Mouse (Mus musculus) heart, postnatal 0 days (tissue): ENCODE data around the gene Daam1. TPM values are rescaled to one million over a fixed set of nuclear protein-coding genes. Genes with fewer than 3 reads are reported as not detected.

Source experiments
- ATAC-seq: fragments of 200-750 bp; cut with Nextera tagmentation; 2 replicates; pipeline ENCODE4 v1.8.0; 2017; ENCODE audit warnings: low read depth, moderate number of reproducible peaks, moderate library complexity; ENCODE audit not compliant: insufficient read depth
- DNase-seq: peaks from one replicate; pipeline ENCODE4 v3.0.0-alpha.2; 2016; ENCODE audit warnings: low spot score
- H3K27ac ChIP-seq: fragments of 300-500 bp; sonication (generic); 2 replicates; pipeline ENCODE4 v1.5.1; 2014; ENCODE audit warnings: low read depth, mild to moderate bottlenecking
- H3K27me3 ChIP-seq: fragments of 300-500 bp; sonication (generic); 2 replicates; pipeline ENCODE4 v1.6.1; 2014; ENCODE audit warnings: low read length, mixed read lengths; ENCODE audit not compliant: control insufficient read depth, insufficient read depth
- H3K36me3 ChIP-seq: fragments of 300-500 bp; sonication (generic); replicated peaks from 2 replicates; pipeline ENCODE4 v1.6.1; 2014; ENCODE audit warnings: low read length, mixed read lengths; ENCODE audit not compliant: control insufficient read depth, insufficient read depth
- H3K4me1 ChIP-seq: fragments of 300-500 bp; sonication (generic); 2 replicates; pipeline ENCODE4 v1.6.1; 2014; ENCODE audit warnings: antibody characterized with exemption; ENCODE audit not compliant: control insufficient read depth, insufficient read depth
- H3K4me2 ChIP-seq: fragments of 300-500 bp; sonication (generic); 2 replicates; pipeline ENCODE4 v1.6.1; 2014; ENCODE audit warnings: low read depth, mild to moderate bottlenecking, low read length, moderate library complexity
- H3K4me3 ChIP-seq: fragments of 300-500 bp; sonication (generic); 2 replicates; pipeline ENCODE4 v1.5.1; 2014; ENCODE audit warnings: low read depth, low read length
- H3K9ac ChIP-seq: fragments of 300-500 bp; sonication (generic); replicated peaks from 2 replicates; pipeline ENCODE4 v1.6.1; 2014; ENCODE audit warnings: low read depth, low read length, mixed read lengths
- H3K9me3 ChIP-seq: fragments of 300-500 bp; sonication (generic); replicated peaks from 2 replicates; pipeline ENCODE4 v1.6.1; 2016; ENCODE audit warnings: low read length; ENCODE audit not compliant: control insufficient read depth
- CTCF ChIP-seq: IDR thresholded peaks from 2 replicates; pipeline ENCODE4 v1.5.1; 2016; ENCODE audit warnings: antibody characterized with exemption, control low read depth, low read depth
- EP300 ChIP-seq: IDR thresholded peaks from 2 replicates; pipeline ENCODE4 v1.6.1; 2016; ENCODE audit warnings: antibody characterized with exemption, low read depth
- WGBS: fragments of 180-500 bp; shearing (Covaris S2); extraction: QIAGEN DNeasy Blood & Tissue Kit; methylation state at CpG from one replicate; pipeline ENCODE4 v1.1.7; 2014; 5-methylcytosine and 5-hydroxymethylcytosine counted together
- polyA plus RNA-seq: library from polyadenylated mRNA; unstranded; fragments of >200 nt; fragmentation: Nextera tagmentation; extraction: Ambion mirVana; gene quantifications from 2 replicates; pipeline ENCODE4 v1.2.1, GENCODE M21; 2015
- total RNA-seq: library from RNA; depleted of rRNA; stranded (reverse); fragments of >200 nt; gene quantifications from 2 replicates; pipeline ENCODE4 v1.2.3, GENCODE M21; 2014; ENCODE audit warnings: low replicate concordance

The Daam1 gene
- total and polyA plus RNA-seq, 2 experiments from 2014 or later: 12.8 to 33.8 TPM

DNA sequence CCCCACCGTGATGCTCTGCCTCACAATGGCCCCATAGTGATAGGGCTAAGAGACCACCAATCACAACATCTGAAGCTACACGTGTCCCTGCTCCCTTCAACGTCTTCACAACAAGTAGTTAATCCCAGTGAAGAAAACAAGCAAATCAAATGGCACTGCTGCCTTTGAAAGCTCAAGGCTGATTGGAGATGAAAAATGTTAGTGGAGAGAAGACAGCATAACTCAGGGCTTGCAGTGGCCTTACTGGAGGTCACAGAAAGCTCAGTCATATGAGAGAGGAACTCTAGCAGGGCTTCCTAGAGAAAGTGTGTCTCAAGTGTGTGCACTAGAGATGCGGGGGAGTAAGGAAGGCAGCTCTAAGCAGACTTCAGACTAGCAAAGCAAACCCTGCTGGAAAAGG is 131.7 kb downstream of the Daam1 start:
- DNase-seq: no peak
- WGBS: 67% methylated on average over 4 of the region's 4 CpGs
- no peaks in the 10 kb centered on the region for H3K27me3 ChIP-seq
- no peaks in the 10 kb centered on the region for H3K9me3 ChIP-seq
- H3K9ac ChIP-seq: no peak overlapping the region
- no peak overlapping the region for H3K4me3 ChIP-seq
- no peak overlapping the region for H3K27ac ChIP-seq
- peaks cover 51% of the 10 kb centered on the region for H3K36me3 ChIP-seq
- ATAC-seq: no peak
- no peak for TF ChIP-seq EP300
- no peak for TF ChIP-seq CTCF
- H3K4me1 ChIP-seq: no peaks in the 10 kb centered on the region
- H3K4me2 ChIP-seq: no peak overlapping the region

DNA sequence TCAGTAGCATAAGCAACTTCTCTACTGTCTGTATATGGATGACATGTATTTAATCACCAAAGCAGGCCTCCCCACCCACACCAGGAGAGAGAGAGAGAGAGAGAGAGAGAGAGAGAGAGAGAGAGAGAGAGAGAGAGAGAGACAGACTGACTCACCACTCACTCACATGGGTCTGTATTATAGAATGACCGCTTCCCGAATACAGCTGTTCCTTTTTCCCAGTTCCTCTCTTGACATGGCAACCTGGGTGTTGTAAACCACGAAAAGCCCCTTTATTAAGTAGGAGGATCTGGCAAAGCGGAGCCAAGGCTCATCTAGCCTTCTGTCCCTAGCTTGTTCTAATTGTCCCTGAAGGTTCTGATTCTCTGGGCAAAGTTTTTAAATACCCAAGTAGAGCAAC is 137.7 kb downstream of the Daam1 start:
- no peak overlapping the region for H3K4me2 ChIP-seq
- TF ChIP-seq CTCF (no peak), EP300 (no peak)
- H3K9me3 ChIP-seq: no peaks in the 10 kb centered on the region
- 62% methylated on average over 4 of the region's 4 CpGs for WGBS
- peaks cover 23% of the 10 kb centered on the region for H3K36me3 ChIP-seq
- ATAC-seq (no peak), DNase-seq (no peak)
- H3K4me1 ChIP-seq: peaks cover 44% of the 10 kb centered on the region
- peak overlapping the region; percentile 43; the same call in 1 of the 2 replicates for H3K27ac ChIP-seq
- H3K4me3 ChIP-seq: no peak overlapping the region
- H3K27me3 ChIP-seq: no peaks in the 10 kb centered on the region
- no peak overlapping the region for H3K9ac ChIP-seq

DNA sequence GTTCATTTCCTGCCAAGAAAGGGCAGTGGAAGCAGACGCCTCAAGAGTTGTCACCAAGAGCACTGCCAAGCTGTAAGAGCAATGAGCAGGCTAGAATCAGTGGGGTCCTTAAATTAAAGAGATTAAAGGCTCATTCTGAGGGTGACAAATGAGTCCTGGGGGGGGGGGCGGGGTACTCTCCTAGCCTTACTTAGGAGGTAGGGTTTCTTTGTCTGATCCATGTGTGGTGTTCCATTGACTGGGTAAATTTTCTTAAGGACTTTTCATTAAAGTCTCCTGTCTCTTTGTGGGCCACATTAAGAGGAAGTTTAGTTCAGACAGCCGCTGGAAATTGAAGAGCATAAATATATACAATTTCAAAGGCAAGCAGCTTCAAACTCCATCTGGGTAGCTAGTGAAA is 138.1 kb downstream of the Daam1 start:
- Histone ChIP-seq H3K4me3 (no peak overlapping the region), H3K9me3 (no peaks in the 10 kb centered on the region), H3K36me3 (peaks cover 27% of the 10 kb centered on the region), H3K9ac (no peak overlapping the region), H3K4me1 (peaks cover 44% of the 10 kb centered on the region), H3K4me2 (no peak overlapping the region), H3K27ac (peak overlapping the region; percentile 43; the same call in 1 of the 2 replicates), H3K27me3 (no peaks in the 10 kb centered on the region)
- ATAC-seq: no peak
- 45% methylated on average over 3 of the region's 3 CpGs for WGBS
- TF ChIP-seq EP300 (no peak), CTCF (no peak)
- DNase-seq: no peak

DNA sequence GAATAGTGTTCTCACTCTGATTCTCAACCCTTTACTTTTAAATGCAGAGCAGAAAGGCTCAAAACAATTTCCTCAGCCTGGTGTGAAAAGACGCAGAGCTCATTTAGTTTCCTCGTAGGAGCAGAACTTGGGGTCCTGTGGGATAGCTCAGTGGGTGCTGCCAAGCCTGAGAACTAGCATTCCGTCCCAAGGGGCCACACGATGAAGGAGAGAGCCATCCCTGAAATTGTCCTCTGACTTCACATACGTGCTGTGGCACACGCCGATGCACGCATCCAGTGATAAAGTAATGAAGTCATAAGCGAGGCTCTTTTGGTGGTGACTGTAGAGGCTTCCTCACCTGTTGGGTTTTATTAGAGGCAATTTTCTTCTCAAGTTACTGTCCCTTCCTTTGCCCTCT is 138.6 kb downstream of the Daam1 start:
- no peak overlapping the region for H3K4me2 ChIP-seq
- ATAC-seq (no peak), DNase-seq (no peak)
- no peaks in the 10 kb centered on the region for H3K9me3 ChIP-seq
- peaks cover 44% of the 10 kb centered on the region for H3K4me1 ChIP-seq
- 88% methylated on average over 9 of the region's 9 CpGs for WGBS
- H3K9ac ChIP-seq: no peak overlapping the region
- peak overlapping the region; percentile 61 for H3K27ac ChIP-seq
- H3K27me3 ChIP-seq: no peaks in the 10 kb centered on the region
- TF ChIP-seq EP300: no peak
- no peak for TF ChIP-seq CTCF
- no peak overlapping the region for H3K4me3 ChIP-seq
- H3K36me3 ChIP-seq: peaks cover 29% of the 10 kb centered on the region

DNA sequence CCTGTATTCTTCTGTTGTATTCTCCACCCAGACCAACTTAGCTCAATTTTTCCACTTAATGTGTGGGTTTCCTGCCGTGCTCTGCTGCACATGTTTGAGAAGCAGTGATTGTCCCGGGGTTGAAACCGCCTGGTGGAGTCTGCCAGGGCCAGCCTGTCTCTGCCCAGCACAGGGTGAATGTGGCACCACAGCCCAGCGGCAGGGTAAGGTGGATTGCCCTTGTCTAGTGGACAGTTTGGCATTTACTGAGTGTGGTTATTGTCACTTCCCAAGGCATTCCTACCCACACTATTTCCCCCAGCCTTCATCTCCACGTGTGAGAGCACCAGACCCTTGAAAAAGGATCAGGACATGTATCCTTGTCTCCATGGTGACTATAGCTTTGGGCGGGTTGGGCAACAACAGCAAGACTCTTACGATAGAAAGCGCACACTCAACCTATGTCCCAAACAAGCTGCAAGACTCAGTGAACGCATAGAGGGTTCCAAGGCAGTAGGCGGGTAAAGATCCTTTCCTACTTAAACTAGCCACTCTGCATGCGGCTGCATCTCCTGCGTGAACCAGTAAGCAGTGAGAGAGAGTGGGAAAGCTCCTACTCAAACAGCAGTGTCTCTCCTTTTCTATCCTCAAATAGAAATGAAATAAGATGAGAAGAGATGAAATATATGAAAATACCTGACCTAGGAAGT is 139.2 kb downstream of the Daam1 start:
- TF ChIP-seq EP300 (no peak), CTCF (no peak)
- DNase-seq (no peak), ATAC-seq (no peak)
- Histone ChIP-seq H3K9me3 (no peaks in the 10 kb centered on the region), H3K4me3 (no peak overlapping the region), H3K9ac (no peak overlapping the region), H3K36me3 (peaks cover 35% of the 10 kb centered on the region), H3K27me3 (no peaks in the 10 kb centered on the region), H3K4me2 (no peak overlapping the region), H3K27ac (peak overlapping the region; percentile 61), H3K4me1 (peaks cover 44% of the 10 kb centered on the region)
- 51% methylated on average over 12 of the region's 12 CpGs for WGBS
